Mouse (Mus musculus): ENCODE data around the gene Fam83f.

Gene Fam83f

DNA sequence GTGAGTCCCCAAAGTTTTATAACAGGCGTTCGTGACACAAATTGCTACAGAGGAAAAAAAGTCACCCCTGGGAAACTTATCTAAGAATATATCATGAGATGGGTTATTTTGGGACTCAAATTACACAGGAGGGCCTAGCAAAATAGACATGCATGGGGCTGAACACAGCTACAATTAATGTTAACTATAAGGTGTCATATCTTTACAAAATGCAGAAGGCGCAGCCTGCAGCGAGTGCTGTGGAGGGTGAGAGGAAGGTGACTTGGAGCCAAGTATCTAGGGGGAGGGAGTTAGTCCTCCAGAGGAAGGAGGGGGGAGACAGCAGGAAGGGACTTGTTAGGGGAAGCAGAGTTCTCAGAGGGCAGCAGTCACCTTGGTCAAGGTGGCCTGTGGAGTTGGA lies 7.2 kb upstream of the Fam83f start:
- in situ Hi-C loops (cut with MboI, MseI) = no loop called here

DNA sequence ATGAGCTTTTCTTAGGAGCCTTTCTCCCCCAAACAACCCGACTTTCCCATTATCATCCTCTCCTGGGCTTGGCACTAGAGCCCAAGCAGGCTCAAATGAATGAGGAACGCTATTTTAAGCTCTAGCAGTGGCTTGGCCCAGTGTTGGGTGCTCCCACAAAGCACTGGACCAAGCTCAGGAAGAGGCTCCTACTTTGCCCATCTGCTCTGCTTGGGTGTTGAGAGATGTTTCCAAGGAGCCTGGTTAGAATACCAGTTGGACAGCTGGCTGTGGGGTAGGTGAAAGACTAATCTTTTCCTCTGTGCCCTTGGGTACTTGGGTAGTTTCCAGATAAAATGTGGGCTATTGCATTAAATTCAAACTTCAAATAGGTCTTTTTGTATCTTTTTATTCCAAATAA lies 1.2 kb downstream of the Fam83f start:
- in situ Hi-C loops (cut with MboI, MseI) = loop anchor here (5.0 kb wide), 1 partner anchor 491 kb away; no protein-coding TSS in a partner anchor

GRCm38 (mm10) chr15:80673337-80674095 lies 1.9 kb downstream of the Fam83f start:
- in situ Hi-C loops (cut with MboI, MseI) = loop anchor here (5.0 kb wide), 1 partner anchor 491 kb away; no protein-coding TSS in a partner anchor

- in situ Hi-C loops (cut with MboI, MseI) = loop anchor here (5.0 kb wide), 2 partner anchors 182 to 492 kb away; no protein-coding TSS in a partner anchor
Measured at GRCm38 (mm10) chr15:80674700-80675099, 3.1 kb downstream of the Fam83f start.

DNA sequence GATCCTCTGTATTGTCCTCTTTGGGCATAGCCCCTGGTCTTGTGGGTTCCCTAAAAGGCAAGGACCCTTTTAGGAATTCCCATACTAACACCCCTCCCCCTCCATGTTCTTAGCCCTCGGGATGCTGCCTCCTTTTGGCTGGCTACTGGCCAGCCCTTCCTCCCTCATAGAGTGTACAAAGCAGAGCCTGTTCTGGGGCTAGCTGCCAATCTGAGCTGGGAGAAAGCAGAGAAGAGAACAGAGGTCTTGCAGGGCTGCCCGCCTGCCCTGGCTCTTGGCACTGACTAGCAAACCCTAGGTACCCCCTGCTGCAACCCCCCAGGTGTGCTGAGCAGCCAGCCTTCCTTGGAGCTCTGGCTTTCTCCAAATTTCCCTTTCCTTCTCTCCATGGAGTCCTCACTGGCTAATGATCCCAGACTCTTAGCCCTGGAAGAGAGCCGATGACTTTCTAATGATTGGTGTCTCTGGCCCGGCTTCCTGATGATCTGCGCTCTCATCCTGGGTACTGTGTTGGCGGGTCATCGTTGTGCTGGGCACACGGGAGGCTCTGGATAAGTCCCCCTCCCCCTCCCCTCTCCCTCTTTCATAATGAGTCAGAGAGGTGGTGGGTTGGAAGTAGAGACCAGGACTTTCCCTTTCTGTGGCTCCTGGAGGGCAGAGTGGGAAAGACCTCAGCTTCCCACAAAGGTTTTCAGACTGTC lies 8.0 kb downstream of the Fam83f start:
- in situ Hi-C loops (cut with MboI, MseI) = loop anchor here (5.0 kb wide), 1 partner anchor 187 kb away; no protein-coding TSS in a partner anchor

DNA sequence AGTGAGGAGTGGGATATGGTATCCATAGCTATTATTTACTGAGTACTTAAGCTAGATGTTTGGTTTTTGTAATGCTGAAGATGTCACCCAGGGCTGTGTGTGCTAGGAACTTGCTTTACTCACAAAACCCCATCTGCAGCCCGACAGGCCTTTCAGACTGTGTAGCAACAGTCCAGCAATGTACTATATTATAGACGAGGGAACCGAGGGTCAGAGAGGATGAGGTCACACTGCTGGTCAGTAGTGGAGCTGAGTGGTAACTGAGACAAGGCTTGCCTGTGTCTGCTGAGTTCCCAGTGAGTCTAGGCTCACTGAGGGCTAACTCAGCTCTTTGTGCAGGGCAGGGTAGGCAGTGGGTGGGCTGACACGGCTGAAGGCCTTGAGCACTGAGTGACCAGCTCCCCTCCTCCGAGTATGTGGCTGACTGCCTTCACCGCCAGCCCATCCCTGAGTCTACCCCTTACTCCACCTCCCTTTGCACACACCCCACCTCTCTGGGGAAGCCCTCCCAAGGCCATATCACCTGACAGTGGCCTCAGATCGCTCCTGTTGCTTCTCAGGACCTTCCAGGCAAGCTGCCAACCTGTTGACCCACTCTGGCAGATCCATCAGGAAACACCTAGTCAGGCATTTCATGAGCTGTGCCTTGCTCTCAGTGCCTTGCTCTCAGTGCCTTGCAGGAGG lies 8.8 kb downstream of the Fam83f start:
- in situ Hi-C loops (cut with MboI, MseI) = no loop called here

DNA sequence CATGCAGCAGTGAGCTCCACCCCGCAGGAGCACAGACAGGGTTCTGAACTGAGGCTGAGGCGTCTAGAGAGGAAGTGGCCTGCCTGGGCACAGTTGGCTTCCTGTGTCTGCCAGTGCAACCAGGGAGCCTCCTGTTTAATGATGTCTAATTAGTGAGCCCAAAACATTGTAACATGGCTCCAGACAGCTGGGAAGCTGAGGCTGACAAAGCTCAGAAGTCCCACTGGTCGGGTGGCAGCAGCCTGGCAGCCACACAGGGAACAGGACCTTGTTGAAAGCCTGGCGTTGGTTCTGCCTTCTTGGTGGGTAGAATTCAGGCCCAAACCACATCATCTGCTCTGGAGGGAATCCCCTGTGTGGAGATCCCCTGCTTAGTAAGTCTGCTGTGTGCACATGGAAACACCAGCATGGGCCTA lies 9.8 kb downstream of the Fam83f start:
- in situ Hi-C loops (cut with MboI, MseI) = no loop called here

GRCm38 (mm10) chr15:80682343-80682742 lies 10.7 kb downstream of the Fam83f start:
- in situ Hi-C loops (cut with MboI, MseI) = no loop called here

DNA sequence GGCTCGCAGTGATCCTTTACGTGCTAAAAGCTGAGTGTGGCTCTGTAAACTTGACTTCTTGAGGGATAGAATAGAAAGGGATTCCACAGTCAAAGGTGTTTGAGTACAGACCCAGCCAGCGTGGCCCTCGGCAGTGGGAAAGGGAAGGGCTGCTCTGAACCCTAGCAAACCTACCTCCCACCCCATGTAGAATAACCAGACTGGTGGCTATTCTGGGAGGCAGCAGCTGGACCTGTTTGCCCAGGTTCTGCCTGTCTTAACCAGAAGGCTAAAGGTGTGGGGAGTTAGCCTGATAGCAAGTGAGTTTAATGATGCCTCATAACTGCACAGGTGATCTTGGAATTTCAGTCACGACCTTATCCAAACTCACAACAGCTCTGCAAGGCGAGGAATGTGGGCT lies 11.5 kb downstream of the Fam83f start:
- in situ Hi-C loops (cut with MboI, MseI) = no loop called here

DNA sequence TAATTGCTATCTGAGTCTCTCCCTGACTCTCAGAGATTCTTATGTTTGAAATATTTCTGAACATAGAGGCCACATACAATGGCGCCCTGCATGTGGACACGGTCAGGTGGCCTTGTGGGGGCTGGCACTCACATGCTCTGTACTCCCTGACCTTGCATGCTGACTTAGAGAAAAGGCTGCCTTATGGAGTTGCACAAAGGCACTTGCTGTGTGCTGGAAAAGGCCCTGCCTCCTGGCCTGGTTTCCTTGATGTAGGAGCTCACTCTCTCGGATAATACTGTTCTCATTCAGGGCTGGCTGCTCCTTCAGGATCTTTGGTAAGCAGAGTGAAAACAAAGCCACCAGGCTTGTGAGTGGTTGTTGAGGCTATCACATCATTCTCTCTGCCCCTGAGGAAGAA lies 12.3 kb downstream of the Fam83f start:
- in situ Hi-C loops (cut with MboI, MseI) = no loop called here

DNA sequence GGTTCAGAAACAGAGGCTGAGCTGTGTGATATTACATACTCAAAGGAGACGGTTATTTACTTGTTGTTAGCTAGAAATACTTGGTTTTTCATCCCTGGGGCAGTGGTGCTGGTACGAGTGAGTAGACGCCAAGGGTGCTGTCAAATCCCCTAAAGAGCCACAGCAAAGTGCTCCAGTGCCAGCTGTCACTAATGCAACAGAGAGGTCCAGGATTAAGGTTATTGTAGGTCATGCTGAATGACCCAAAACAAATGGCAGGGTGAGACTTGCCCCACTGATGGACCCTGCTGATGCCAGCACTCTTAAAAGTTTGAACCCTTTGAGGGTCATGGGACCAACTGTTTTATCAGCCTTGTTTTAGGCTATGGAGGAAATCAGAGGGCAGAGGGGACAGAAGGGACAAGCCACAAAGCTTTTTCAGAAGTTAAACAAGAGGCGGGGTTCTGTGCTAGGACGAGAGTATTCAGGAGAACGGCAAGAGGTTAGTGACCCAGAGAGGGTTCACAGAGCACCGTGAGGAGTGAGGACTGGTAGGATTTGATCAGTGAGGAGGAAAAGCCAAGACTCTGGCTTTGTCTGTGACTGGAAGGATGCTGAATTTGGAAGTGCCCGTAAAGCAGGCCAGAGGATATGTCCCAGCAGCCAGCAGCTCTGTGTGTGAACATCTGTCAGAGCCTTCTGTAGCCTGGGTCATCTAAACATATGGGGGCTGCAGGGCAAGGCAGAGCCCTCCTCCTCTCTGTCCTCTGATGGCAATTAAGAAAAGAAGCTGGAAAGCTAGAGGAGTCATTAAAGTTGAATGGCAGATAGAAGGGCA lies 13.3 kb downstream of the Fam83f start:
- in situ Hi-C loops (cut with MboI, MseI) = no loop called here

DNA sequence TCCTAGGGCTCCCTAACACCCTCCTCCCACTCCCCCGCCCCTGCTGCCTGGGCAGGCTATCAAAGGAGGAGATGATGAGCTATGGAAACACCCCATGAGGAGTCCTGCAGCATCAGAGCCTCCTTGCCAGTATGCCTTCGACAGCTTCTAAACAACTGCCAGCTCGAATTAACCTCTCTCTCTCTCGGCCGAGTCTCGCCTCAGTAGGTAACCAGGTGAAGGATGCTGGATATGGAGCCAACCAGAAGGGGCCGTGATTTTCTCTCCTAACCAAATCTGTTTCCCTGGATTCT lies 13.9 kb downstream of the Fam83f start:
- in situ Hi-C loops (cut with MboI, MseI) = no loop called here

DNA sequence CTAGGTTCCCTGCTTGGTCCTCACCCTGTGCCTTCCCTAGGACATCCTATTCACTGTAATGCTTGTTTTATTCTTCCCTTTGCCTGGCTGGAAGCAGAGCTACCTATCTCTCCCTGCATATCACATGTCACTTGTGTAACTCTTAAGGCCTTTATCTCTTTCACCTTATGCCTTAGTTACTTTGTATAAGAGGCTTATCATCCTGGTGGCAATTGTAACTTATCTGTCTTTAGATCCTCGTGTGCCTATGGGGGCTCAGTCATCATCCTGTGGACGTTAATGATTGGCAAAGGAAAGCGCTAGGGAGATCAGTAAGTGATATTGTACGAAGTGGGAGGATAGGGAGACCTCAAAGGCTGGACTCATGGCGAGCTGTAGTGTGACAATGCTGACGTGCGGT lies 16.9 kb downstream of the Fam83f start:
- in situ Hi-C loops (cut with MboI, MseI) = no loop called here

DNA sequence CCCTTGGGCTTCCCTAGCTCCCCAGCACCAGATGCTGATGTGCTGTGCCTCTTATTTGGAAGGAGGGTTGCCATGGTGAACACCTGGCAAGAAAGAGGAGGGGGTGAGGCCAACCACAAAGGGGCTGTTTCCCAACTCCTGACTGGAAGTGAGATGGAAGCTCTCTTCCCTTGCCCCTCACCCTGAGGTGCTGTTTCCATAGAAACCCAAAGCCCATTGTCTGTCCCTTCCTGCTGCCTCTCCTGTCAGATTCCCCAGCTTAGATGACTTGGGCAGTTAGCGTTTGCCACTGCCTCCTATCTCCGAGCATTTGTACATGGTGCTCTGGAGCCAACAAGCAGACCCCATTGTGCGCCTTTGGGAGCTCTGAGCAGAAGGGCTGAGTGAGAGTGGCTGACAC lies 21.8 kb downstream of the Fam83f start:
- in situ Hi-C loops (cut with MboI, MseI) = loop anchor here (10.0 kb wide), 1 partner anchor 399 kb away; no protein-coding TSS in a partner anchor

GRCm38 (mm10) chr15:80694125-80694910 lies 22.7 kb downstream of the Fam83f start:
- in situ Hi-C loops (cut with MboI, MseI) = loop anchor here (10.0 kb wide), 1 partner anchor 400 kb away; no protein-coding TSS in a partner anchor

GRCm38 (mm10) chr15:80697564-80697963 lies 25.9 kb downstream of the Fam83f start:
- in situ Hi-C loops (cut with MboI, MseI) = loop anchor here (10.0 kb wide), 1 partner anchor 403 kb away; no protein-coding TSS in a partner anchor

- in situ Hi-C loops (cut with MboI, MseI) = no loop called here
Measured at GRCm38 (mm10) chr15:80701481-80702257, 30.0 kb downstream of the Fam83f start.

- in situ Hi-C loops (cut with MboI, MseI) = no loop called here
Measured at GRCm38 (mm10) chr15:80702910-80703309, 31.3 kb downstream of the Fam83f start.

- in situ Hi-C loops (cut with MboI, MseI) = no loop called here
Measured at GRCm38 (mm10) chr15:80703495-80703894, 31.8 kb downstream of the Fam83f start.

DNA sequence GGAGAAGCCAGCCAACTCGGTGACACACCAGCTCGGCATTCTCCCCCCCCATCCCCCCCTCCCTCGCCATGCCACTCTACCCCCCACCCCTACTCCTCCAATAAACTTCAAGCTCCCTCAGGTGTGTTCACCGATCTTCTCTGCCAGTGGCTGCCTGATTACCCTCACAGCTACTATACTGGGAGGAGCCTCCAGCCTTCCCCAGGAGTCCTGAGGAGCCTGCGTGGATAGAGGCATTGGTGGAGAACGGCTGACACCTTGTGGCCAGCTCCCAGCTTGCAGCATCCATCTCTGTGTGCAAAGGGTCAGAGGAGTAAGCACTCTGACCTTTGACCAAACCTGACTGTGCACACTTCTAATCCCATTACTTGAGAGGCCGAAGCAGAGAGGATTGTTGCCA lies 32.6 kb downstream of the Fam83f start:
- in situ Hi-C loops (cut with MboI, MseI) = no loop called here

Data from T-helper 2 cell (primary cell).